Mouse (Mus musculus): ENCODE data around the gene Epn2.

Epn2 gene

GRCm38 (mm10) chr11:61578983-61579877, at the start of gene Epn2:
Gene Epn2 (minus strand): TSS chr11:61579687.
- peak; percentile 68 for DNase-seq (ENCODE audit: low spot score)

GRCm38 (mm10) chr11:61626509-61626908, 47.0 kb upstream of the Epn2 start:
- DNase-seq (ENCODE audit: low spot score): no peak

GRCm38 (mm10) chr11:61625136-61625535, 45.6 kb upstream of the Epn2 start:
- DNase-seq (ENCODE audit: low spot score): no peak

- no peak for DNase-seq (ENCODE audit: low spot score)
These were observed 41.3 kb upstream of the Epn2 start for GRCm38 (mm10) chr11:61620762-61621161.

- DNase-seq (ENCODE audit: low spot score): peak; percentile 84
These were observed 40.8 kb upstream of the Epn2 start for GRCm38 (mm10) chr11:61620254-61620670.

GRCm38 (mm10) chr11:61619791-61620241, 40.3 kb upstream of the Epn2 start:
- peak; percentile 64 for DNase-seq (ENCODE audit: low spot score)

- no peak for DNase-seq (ENCODE audit: low spot score)
These were observed 39.9 kb upstream of the Epn2 start for GRCm38 (mm10) chr11:61619356-61619755.

GRCm38 (mm10) chr11:61618571-61618970, 39.1 kb upstream of the Epn2 start:
- no peak for DNase-seq (ENCODE audit: low spot score)

GRCm38 (mm10) chr11:61618131-61618530, 38.6 kb upstream of the Epn2 start:
- no peak for DNase-seq (ENCODE audit: low spot score)

- DNase-seq (ENCODE audit: low spot score): no peak
These were observed 37.9 kb upstream of the Epn2 start for GRCm38 (mm10) chr11:61617293-61617975.

- no peak for DNase-seq (ENCODE audit: low spot score)
These were observed 37.2 kb upstream of the Epn2 start for GRCm38 (mm10) chr11:61616523-61617292.

GRCm38 (mm10) chr11:61615686-61616522, 36.4 kb upstream of the Epn2 start:
- no peak for DNase-seq (ENCODE audit: low spot score)

GRCm38 (mm10) chr11:61614401-61614800, 34.9 kb upstream of the Epn2 start:
- DNase-seq (ENCODE audit: low spot score): no peak

- no peak for DNase-seq (ENCODE audit: low spot score)
These were observed 32.7 kb upstream of the Epn2 start for GRCm38 (mm10) chr11:61612116-61612635.

- DNase-seq (ENCODE audit: low spot score): no peak
These were observed 31.7 kb upstream of the Epn2 start for GRCm38 (mm10) chr11:61611197-61611596.

GRCm38 (mm10) chr11:61608072-61608471, 28.6 kb upstream of the Epn2 start:
- no peak for DNase-seq (ENCODE audit: low spot score)

GRCm38 (mm10) chr11:61602705-61603104, 23.2 kb upstream of the Epn2 start:
- no peak for DNase-seq (ENCODE audit: low spot score)

- DNase-seq (ENCODE audit: low spot score): no peak
These were observed 22.0 kb upstream of the Epn2 start for GRCm38 (mm10) chr11:61601465-61601864.

GRCm38 (mm10) chr11:61598367-61598766, 18.9 kb upstream of the Epn2 start:
- DNase-seq (ENCODE audit: low spot score): no peak

- no peak for DNase-seq (ENCODE audit: low spot score)
These were observed 18.0 kb upstream of the Epn2 start for GRCm38 (mm10) chr11:61597471-61597870.

- DNase-seq (ENCODE audit: low spot score): no peak
These were observed 13.6 kb upstream of the Epn2 start for GRCm38 (mm10) chr11:61593069-61593468.

Data from ovary, postnatal 14 days (tissue).